Mouse (Mus musculus) midbrain, embryonic 16.5 days (tissue): ENCODE data around the gene Ptprd. TPM values are rescaled to one million over a fixed set of nuclear protein-coding genes. Genes with fewer than 3 reads are reported as not detected.

ENCODE experiments used
- ATAC-seq: fragments of 200-750 bp; cut with Nextera tagmentation; 2 replicates; pipeline ENCODE4 v1.8.0; 2017; ENCODE audit warnings: moderate TSS enrichment
- H3K27ac ChIP-seq: fragments of 300-500 bp; sonication (generic); 2 replicates; pipeline ENCODE4 v1.5.1; 2014; ENCODE audit warnings: mild to moderate bottlenecking, low read length, mixed read lengths
- H3K27me3 ChIP-seq: fragments of 300-500 bp; sonication (generic); 2 replicates; pipeline ENCODE4 v1.6.1; 2014; ENCODE audit warnings: low read depth, low read length, mixed read lengths; ENCODE audit not compliant: control insufficient read depth, insufficient read depth
- H3K36me3 ChIP-seq: fragments of 300-500 bp; sonication (generic); 2 replicates; pipeline ENCODE4 v1.6.1; 2014; ENCODE audit warnings: mild to moderate bottlenecking, low read length, moderate library complexity, mixed read lengths; ENCODE audit not compliant: control insufficient read depth, insufficient read depth
- H3K4me1 ChIP-seq: fragments of 300-500 bp; sonication (generic); 2 replicates; pipeline ENCODE4 v1.6.1; 2014; ENCODE audit warnings: mild to moderate bottlenecking, low read length, mixed read lengths; ENCODE audit not compliant: control insufficient read depth, insufficient read depth
- H3K4me2 ChIP-seq: fragments of 300-500 bp; sonication (generic); 2 replicates; pipeline ENCODE4 v1.6.1; 2014; ENCODE audit warnings: mild to moderate bottlenecking, low read length, mixed read lengths
- H3K4me3 ChIP-seq: fragments of 300-500 bp; sonication (generic); 2 replicates; pipeline ENCODE4 v1.5.1; 2014; ENCODE audit warnings: low read depth, mild to moderate bottlenecking, low read length, moderate library complexity, mixed read lengths
- H3K9ac ChIP-seq: fragments of 300-500 bp; sonication (generic); 2 replicates; pipeline ENCODE4 v1.6.1; 2014; ENCODE audit warnings: low read depth, low read length, mixed read lengths
- H3K9me3 ChIP-seq: fragments of 300-500 bp; sonication (generic); replicated peaks from 2 replicates; pipeline ENCODE4 v1.6.1; 2014; ENCODE audit warnings: mild to moderate bottlenecking, low read length, mixed read lengths; ENCODE audit not compliant: control insufficient read depth, poor library complexity, severe bottlenecking
- WGBS: fragments of 180-500 bp; shearing (Covaris S2); extraction: QIAGEN DNeasy Blood & Tissue Kit; methylation state at CpG from one replicate; pipeline ENCODE4 v1.1.7; 2014; 5-methylcytosine and 5-hydroxymethylcytosine counted together
- polyA plus RNA-seq: library from polyadenylated mRNA; unstranded; fragments of >200 nt; fragmentation: Nextera tagmentation; extraction: Ambion mirVana; gene quantifications from 2 replicates; pipeline ENCODE4 v1.2.1, GENCODE M21; 2015

Ptprd gene
- polyA plus RNA-seq, 1 experiment from 2014 or later, result 90.7 TPM

DNA sequence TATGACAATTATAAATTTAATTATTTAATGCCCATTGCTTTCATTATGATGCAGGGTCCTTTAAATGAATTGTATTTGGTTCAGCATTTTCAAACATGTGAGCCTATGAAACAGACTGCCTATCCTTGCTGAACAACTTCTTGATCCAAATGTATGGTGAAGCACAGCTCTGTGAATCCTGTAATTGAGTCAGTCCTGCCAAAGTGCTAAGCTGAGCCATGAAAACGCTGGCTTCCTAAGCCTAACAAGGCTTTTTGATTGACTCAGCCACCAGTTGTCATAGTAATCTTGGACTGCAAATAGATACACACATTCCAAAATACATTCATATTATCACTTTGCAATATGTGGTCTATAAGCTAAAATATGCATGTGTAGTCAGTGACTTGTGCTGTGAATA, 625.1 kb downstream of the Ptprd start:
- WGBS, result 54% methylated on average over 1 of the region's 1 CpGs

DNA sequence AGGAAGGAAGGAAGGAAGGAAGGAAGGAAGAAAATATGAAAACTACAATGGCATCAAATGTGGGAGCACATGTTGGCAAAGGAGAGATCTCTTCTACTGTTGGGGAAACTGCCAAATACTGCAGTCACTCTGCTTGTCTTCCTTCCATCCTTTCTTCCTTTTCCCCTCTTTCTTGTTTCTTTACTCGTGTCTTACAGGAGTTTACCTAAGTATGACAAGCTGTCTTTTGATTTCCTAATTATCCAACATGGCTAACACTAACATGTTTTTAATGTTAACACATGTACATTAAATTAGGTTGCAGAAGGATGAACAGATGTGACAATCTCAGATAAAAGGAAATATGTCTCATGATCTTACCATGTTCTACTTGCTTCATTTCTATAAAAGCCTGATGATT, 625.5 kb downstream of the Ptprd start:
- Histone ChIP-seq H3K27me3 (no peaks in the 10 kb centered on the region), H3K4me3 (no peak overlapping the region), H3K27ac (no peak overlapping the region), H3K36me3 (no peaks in the 10 kb centered on the region), H3K9ac (no peak overlapping the region), H3K9me3 (peaks cover 4% of the 10 kb centered on the region), H3K4me2 (no peak overlapping the region), H3K4me1 (no peaks in the 10 kb centered on the region)
- ATAC-seq, result no peak
- 67% methylated on average over 1 of the region's 1 CpGs for WGBS

More for the DNA sequence above, 625.1 kb downstream of the Ptprd start:
- no peak for ATAC-seq
- Histone ChIP-seq H3K4me1 (no peaks in the 10 kb centered on the region), H3K4me2 (no peak overlapping the region), H3K27me3 (no peaks in the 10 kb centered on the region), H3K27ac (no peak overlapping the region), H3K4me3 (no peak overlapping the region), H3K36me3 (no peaks in the 10 kb centered on the region), H3K9ac (no peak overlapping the region), H3K9me3 (peaks cover 4% of the 10 kb centered on the region)

DNA sequence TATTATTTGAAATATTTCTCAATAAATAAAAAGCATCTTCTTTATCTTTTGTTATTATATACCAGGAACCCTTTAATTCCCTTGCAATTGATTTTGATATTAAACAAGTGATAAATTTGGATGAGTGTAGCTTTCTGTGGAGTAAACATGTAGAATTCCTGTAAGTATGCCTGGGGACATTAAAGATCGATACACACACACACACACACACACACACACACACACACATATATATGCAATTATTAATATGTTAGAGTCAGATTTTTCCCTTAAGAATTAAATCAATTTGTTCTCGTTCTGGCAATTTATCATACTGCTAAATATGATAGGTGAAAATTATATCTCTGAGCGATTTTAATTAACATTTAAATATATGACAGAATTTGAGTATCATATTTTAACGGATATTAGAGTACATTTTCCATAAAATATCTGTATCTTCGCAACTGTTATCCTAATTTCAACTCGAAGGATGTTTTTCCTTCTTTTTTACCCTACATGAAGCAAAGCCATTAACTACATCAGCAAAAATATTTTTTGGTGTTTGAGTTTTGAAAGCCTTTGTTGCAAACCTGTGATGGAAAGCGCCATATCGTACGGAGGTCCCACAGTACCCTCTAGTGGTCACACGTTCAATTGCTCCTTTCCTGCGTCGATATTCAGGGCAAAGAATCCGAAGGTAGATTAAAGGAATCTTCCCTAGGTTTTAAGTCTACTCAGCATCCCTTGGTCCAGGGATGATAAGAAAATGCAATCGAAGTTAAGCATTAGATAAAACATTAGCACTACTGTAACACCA, 653.2 kb downstream of the Ptprd start:
- no peaks in the 10 kb centered on the region for H3K27me3 ChIP-seq
- no peak overlapping the region for H3K4me3 ChIP-seq
- H3K4me1 ChIP-seq, result no peaks in the 10 kb centered on the region
- ATAC-seq, result peak; percentile 77
- H3K4me2 ChIP-seq, result no peak overlapping the region
- H3K27ac ChIP-seq, result no peak overlapping the region
- H3K9ac ChIP-seq, result no peak overlapping the region
- 16% methylated on average over 14 of the region's 14 CpGs for WGBS
- H3K9me3 ChIP-seq, result no peaks in the 10 kb centered on the region
- no peaks in the 10 kb centered on the region for H3K36me3 ChIP-seq

DNA sequence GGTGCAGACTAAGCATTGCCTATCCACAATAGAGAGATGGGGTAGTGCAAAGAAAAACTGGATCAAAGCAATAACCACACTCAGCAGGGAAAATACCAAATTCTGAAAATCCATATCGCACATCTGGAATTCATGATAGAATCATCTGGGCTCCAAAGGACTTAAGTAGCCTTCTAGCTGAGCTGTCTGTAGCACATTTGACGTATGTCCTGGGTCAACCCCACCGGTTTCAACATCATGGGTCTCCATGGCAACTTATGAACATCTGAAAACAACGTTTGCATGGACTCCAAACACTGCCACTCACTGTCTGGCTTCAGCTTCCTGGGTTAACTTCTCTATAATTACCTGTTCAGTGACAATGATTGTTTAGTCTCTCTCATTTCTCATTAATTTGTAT, 655.9 kb downstream of the Ptprd start:
- Histone ChIP-seq H3K9ac (no peak overlapping the region), H3K27me3 (no peaks in the 10 kb centered on the region), H3K9me3 (no peaks in the 10 kb centered on the region), H3K4me3 (no peak overlapping the region), H3K36me3 (no peaks in the 10 kb centered on the region), H3K4me1 (no peaks in the 10 kb centered on the region), H3K4me2 (no peak overlapping the region), H3K27ac (no peak overlapping the region)
- WGBS, result 64% methylated on average over 4 of the region's 4 CpGs
- ATAC-seq, result no peak

DNA sequence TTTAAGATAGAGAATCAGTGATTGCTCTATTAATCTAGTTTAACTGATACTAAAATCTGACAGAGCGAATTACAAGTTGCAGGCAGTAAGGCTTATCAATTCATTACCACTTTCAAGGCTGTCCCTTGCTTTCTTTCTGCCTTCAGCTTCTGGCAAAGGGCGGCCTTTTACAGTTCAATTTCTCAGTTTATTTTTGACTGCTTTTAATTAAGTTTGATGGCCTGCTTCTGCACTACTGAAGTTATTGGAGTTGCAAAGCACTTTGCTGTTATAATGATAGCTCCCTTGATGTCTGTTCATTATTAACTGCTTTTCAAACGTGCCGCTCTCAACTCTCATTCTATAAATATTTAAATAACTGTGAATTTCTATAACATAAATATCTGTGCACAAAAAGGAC, 673.9 kb downstream of the Ptprd start:
- 0 out of 2 replicates have a peak overlapping the region, but pooled peaks have one; percentile 45 for H3K27ac ChIP-seq
- H3K4me1 ChIP-seq, result peaks cover 5% of the 10 kb centered on the region
- no peaks in the 10 kb centered on the region for H3K36me3 ChIP-seq
- H3K9ac ChIP-seq, result no peak overlapping the region
- 55% methylated on average over 4 of the region's 4 CpGs for WGBS
- H3K9me3 ChIP-seq, result no peaks in the 10 kb centered on the region
- no peak for ATAC-seq
- H3K4me2 ChIP-seq, result no peak overlapping the region
- no peak overlapping the region for H3K4me3 ChIP-seq
- H3K27me3 ChIP-seq, result no peaks in the 10 kb centered on the region

DNA sequence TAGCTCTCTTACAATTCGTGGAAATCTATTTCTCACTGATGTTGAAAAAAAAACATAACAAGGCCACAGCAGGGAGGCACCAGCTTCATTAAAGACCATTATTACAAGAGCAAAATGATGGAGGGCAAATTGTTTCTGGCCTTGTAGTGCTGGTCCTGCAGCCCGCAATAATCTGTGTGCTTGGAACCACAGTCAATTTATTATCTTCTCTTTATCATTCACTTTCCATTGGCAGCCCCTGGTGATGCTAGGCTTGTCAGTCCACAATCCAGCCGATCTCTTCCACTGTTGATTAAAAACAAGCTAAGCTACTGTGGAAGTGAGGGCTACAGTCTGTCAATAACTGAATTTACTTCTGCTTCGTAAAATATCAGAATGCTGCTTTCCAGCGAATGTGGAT, 674.4 kb downstream of the Ptprd start:
- no peaks in the 10 kb centered on the region for H3K9me3 ChIP-seq
- H3K27ac ChIP-seq, result 0 out of 2 replicates have a peak overlapping the region, but pooled peaks have one; percentile 45
- no peaks in the 10 kb centered on the region for H3K36me3 ChIP-seq
- H3K4me3 ChIP-seq, result no peak overlapping the region
- H3K4me1 ChIP-seq, result peaks cover 5% of the 10 kb centered on the region
- no peak overlapping the region for H3K9ac ChIP-seq
- ATAC-seq, result peak; percentile 14; the same call in 1 of the 2 replicates
- H3K27me3 ChIP-seq, result no peaks in the 10 kb centered on the region
- H3K4me2 ChIP-seq, result no peak overlapping the region
- 34% methylated on average over 5 of the region's 5 CpGs for WGBS

DNA sequence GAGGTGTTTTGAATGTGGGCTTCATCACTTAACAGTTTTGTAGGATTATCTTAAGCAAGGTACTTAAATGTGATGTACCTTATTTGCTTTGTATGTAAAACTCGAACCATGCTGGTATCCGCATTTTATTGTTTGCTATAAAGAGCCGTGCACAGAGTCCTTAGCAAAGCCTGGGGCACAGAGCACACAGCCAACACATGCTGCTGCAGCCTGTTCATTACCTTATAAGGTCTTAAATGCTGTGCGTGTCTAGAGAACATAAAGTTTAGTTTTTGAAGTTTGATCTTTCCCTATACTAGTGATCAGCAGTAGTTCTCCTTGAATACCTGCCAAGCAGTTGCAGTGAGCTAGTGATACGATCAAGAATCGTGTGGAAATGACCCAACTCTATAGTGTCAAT, 676.2 kb downstream of the Ptprd start:
- Histone ChIP-seq H3K4me3 (no peak overlapping the region), H3K9ac (no peak overlapping the region), H3K27ac (no peak overlapping the region), H3K36me3 (no peaks in the 10 kb centered on the region), H3K9me3 (no peaks in the 10 kb centered on the region), H3K4me1 (peaks cover 5% of the 10 kb centered on the region), H3K27me3 (no peaks in the 10 kb centered on the region), H3K4me2 (no peak overlapping the region)
- no peak for ATAC-seq
- WGBS, result 84% methylated on average over 6 of the region's 6 CpGs

DNA sequence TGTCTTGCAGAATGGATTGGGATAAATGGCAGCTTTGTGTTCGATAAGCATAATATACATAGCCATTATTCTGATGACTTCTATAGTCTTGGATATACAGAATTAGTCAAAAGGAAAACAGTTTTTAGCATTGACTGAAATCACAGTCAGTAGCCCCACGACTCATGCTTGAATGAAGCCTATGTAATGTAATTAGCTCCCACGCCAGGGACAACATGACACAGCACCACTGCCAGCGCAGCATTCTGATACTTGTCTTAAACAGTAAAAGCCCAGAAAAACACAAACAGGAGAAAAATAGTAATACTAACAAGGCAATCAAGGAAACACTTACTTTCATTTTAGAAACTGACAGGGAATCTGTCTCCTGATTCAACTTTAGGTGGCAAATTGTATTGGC, 677.2 kb downstream of the Ptprd start:
- Histone ChIP-seq H3K36me3 (no peaks in the 10 kb centered on the region), H3K27me3 (no peaks in the 10 kb centered on the region), H3K9me3 (no peaks in the 10 kb centered on the region), H3K4me2 (no peak overlapping the region), H3K4me1 (peaks cover 5% of the 10 kb centered on the region), H3K4me3 (no peak overlapping the region), H3K27ac (no peak overlapping the region), H3K9ac (no peak overlapping the region)
- WGBS, result 52% methylated on average over 4 of the region's 4 CpGs
- ATAC-seq, result no peak

DNA sequence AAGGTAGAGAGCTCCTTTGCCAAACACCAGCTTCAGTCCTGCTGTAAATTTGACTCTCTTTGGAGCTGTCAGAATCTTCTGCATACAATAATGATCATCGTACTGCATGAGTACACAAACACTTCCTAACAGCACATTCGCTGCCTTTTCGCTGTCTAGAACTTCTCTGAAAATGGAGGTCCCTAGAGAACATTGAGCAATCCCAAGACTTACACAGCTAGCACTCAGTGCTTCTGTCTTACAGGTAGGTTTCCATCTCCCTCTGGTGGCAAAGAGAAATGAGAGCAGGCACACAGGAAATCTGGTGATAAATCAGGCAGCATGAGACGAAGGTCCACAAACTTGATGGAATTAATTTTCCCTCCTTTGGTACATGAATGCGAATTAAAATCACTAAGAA, 692.6 kb downstream of the Ptprd start:
- ATAC-seq, result peak; percentile 82
- Histone ChIP-seq H3K27me3 (no peaks in the 10 kb centered on the region), H3K27ac (no peak overlapping the region), H3K36me3 (no peaks in the 10 kb centered on the region), H3K4me3 (no peak overlapping the region), H3K9ac (no peak overlapping the region), H3K4me1 (no peaks in the 10 kb centered on the region), H3K9me3 (no peaks in the 10 kb centered on the region), H3K4me2 (no peak overlapping the region)
- 40% methylated on average over 5 of the region's 5 CpGs for WGBS
